Mouse (Mus musculus) thymus, adult 18-20 months (tissue): Measurements from ENCODE around the gene Dbp.
A peak's percentile ranks its signal among the peaks of the same experiment; 100 is the strongest.

Experiments used
- DNase-seq, 2 experiments: peaks; one replicate each; pipeline ENCODE4 v3.0.0; 2022; ENCODE audit warnings: mixed read lengths in 2 of 2

The Dbp gene

DNA sequence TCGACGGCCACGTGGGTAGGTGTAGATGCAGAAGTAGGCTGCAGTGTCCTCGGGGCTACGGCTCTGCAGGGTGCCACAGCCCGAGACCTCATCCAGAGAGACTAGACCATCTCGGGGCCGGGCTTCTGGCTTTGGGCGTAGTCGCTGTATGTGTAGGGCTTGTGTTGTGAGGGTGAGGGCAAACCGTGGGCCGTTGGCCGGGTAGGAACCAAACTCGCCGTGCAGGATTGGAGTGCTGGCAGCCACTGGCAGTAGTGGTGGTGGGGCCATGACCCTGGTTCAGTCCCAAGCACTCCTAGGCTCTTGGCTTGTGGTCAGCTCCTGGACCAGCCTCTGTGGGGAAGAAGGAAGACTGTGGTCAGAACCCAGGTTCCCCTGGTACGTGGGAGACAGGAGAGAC is 8.5 kb downstream of the Dbp start:
- no peak for DNase-seq

DNA sequence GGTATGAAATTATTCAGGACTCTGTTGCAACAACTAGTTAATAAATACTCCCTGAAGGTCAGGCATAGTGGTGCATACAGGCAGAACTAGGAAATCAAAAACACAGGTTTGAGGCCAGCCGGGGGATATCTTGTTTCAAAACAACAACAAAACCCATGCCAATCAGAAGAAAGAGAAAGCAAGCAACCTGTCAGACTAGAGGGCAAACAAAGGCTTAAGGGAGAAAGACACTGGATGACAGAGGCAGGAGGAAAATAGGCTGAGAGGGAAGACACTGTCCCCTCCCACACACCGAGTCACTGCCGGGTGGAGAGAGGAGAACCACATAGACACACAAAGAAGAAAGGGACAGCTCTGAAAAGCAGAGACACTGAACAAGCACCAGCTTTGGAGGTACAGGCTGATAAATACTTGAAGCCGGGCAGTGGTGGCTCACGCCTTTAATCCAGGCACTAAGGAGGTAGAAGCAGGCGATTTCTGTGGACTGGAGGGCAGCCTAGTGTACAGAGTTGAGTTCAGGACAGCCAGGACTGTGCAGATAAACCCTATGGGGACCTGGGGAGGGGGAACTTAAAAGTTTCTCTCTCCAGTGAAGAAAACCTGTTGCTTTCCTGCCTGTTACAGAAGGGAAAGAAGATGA is 9.1 kb downstream of the Dbp start:
- no peak for DNase-seq

DNA sequence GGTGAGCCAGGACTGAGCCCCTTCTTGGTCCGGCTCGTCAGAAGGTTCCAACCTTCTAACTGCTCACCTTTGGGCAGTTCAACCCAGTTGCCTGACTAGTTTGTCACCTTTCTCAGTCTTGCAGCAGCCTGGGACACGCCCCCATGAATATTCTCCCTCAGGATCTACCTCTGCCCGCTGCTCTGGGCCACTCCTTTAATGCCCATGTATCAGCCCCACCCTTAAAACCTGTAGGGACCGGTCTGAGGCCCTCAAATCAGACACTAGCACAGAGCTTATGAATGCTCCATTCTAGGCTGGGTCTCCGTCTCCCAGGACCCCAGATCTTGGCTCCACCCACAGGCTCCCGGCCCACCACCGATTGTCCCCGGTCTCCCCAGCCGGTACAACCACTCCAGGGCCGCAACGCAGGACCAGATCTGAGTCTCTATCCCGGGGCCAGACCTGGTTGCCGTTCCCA is 9.8 kb downstream of the Dbp start:
- no peak for DNase-seq

DNA sequence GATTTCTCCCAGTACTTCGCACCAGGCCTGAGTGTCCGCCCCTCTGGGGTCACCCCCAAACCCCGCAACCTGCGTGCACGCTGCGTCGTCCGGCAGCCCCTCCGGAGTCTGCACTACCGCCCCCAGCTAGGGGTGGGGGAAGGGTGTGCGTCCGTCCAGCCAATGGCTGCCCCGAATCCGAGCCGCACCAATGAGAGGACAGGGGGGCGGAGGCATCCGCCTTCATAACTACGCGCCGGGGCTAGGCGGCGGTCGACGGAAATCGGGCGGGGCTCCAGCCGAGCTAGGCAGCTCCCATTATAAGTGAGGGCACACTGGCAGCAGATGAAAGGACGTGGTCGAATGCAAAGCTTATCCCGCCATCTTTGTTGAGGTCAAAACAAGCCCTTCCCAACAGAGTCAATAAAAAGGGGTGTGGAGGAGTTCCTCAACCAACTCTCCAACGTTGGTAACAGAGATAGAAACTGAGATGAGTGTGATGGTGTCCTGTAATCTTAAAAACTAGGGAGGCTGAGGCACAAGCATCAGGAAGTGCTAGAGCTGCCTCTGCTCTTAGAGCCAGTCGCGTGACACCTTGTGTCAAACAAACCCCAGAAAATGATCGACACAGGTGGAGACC is 10.3 kb downstream of the Dbp start, which contains the start of gene Rpl18:
Rpl18 (plus strand) TSS at position 368 of the 619 bp plus-strand sequence.
- DNase-seq = peak; percentile 98

DNA sequence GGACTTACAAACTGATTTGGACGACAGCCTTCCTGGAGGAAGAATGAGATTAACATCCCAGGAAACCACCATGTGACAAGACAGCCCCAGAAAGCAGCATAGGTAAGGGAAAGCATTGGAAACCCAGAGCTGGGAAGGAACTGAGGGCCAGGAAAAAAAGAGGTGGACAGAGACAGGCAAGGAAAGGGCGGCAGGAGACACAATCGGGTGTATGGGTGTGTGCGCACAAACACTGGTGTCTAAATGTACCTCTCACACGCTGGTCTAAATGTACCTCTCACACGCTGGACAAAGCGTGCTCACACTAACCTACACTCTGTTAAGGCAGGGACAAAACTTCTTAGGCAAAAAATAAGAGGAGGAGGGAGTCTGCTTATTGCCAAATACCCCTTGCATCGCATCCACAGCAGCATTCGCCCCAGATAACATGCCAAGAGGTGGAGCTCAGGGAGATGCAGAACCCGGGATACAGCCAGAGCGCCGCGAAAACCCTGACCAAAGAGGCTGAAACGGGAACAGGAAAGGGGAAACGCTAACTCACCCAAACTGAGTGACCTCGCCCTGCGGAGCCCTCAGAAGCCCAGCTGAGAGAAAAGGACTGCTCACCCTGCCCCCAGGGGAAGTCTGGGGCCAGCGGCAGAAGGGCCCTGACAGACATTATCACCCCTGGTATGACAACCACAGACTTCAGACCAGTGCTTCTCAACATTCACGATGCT is 11.0 kb downstream of the Dbp start:
- DNase-seq = peak in 1 of 2 experiments; percentile 22

DNA sequence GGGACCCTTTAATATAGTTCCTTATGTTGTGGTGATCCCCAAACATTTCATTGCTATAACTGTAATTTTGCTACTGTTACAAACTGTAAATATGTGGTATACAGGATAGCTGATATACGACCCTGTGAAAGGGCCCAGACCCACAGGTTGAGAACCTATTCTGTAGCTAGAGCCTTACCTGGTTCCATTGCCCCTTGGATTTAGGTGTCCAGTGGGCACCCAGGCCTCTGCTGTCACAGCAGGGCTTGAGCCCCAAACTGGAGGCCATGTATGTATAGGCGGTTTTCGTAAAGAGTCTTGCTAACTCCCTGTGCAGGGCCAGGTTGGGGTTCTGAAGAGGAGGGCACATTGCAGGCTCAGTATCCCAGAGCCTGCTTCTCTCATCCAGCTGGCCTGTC is 11.6 kb downstream of the Dbp start:
- DNase-seq = no peak

DNA sequence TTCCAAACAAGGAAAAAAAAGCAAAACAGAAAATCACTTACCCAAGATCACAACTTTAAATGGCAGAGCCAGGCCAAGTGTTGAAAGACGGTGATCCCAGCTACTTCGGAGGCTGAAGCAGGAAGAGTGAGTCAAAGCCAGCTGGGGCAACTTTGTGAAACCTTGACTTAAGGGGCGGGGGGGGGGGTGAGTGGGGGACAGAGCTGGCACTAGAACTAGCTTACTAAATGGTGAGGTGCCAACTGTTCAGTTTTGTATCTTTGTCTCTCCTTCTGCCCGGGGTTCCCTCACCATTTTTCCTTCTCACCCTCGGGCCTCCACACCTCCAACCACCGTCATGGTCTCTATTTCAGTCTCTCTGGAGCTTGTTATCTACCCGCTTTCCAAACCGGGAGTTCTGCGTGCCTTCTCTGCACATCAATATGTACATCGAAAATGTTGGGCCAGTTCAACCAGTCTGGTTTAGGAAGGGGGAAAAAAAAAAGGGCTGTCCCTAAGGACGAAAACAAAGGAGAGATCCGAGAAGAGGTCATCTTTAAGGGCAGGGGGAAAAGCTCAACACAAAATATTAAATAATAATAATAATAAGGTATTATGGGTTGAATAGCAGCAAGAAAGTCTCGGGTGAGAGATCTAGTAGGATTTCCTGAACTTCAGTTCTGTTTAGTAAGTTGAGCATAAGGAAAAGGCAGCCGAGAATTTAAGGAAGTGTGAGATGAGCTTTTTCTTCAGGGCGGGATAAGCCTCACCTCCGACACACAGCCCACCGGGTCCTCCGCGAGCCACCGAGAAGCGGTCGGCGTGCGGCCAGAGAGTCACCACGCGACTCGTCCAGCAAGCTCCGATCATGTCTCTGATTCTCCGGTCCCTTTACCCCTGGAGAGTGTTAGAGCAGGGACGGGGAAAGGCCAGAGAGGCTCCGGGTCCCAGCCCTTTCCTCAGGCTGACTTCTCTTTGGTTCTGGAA is 12.3 kb downstream of the Dbp start:
- DNase-seq = no peak

DNA sequence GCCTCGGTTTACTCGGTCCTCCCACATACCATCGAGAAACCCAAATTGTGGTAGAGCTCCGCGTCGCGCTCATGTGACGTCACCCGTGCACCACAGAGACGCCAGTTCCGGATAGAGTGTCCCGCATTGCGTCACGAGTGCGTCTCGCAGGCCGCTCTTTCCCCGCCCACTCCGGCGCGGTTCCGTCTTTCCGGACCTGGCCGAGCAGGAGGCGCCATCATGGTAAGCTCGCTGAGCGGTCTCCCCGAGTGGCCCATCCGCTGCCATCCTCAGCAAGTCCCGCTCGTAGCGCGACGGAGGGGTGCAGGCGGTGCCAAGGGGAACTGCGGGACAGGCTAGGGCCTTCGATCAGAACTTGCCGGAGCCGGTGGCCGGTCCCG is 13.0 kb downstream of the Dbp start, which contains the start of gene Sphk2:
Sphk2 (minus strand) TSS at position 85 of the 380 bp plus-strand sequence.
- peak; percentile 95 to 96 for DNase-seq

DNA sequence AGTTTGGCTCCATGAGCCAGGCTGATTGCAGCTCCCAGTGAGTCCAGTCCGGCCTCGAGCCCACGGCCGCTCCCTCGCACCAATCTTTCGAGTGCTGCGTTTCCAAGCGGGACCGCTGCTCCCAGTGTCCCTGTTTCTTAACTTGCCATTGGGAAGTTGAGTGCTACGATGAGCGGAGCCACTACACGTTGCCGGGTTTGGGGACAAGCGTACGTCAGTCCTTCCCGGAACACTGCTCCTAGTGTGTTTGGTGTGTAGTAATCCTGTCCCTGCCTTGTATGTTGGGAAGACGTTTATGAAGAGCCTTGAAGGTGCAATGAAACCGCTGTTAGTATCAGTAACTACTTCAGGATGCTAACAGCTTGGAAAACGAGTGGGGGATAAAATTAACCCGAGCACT is 13.4 kb downstream of the Dbp start:
- DNase-seq = no peak

DNA sequence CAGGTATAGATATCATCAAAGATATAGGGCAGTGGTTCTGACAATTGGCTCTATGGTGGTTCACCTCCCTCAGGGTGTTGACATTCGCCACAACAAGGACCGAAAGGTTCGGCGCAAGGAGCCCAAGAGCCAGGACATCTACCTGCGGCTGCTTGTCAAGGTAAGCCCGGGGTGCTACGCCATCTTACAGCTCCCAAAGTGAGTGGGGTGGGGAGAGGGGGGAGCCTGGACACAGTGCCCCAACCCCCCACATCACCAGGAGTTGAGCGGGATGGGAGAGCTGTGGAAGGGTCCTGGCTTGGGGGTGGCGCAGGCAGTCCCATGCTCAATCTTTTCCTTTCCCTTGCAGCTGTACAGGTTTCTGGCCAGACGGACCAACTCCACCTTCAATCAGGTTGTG is 14.3 kb downstream of the Dbp start:
- no peak for DNase-seq

DNA sequence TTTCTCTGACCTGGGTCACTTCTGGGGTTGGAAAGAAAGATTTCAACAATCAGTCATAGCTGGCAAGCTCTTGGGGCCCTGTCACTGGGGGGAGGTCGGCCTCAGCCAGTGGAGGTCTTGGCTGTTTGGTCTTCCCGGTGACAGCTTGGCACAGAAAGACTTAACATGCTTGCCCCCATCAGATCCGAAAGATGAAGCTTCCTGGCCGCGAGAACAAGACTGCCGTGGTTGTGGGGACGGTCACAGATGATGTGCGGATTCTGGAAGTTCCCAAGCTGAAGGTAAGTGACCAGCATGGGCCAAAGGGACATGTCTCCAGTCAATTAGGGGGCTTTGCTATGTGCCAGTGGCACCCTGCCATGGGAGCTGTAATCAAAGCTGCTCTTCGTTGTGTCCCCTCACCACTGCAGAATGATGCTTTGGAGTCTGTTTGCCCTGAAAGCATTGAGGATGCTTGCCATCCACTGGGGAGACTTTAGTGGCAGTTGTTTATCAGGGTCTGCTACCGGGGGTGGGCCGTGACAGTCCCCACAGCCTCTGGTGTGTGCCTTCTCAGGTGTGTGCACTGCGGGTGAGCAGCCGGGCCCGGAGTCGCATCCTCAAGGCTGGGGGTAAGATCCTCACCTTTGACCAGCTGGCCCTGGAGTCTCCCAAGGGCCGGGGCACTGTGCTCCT is 15.0 kb downstream of the Dbp start:
- no peak for DNase-seq

DNA sequence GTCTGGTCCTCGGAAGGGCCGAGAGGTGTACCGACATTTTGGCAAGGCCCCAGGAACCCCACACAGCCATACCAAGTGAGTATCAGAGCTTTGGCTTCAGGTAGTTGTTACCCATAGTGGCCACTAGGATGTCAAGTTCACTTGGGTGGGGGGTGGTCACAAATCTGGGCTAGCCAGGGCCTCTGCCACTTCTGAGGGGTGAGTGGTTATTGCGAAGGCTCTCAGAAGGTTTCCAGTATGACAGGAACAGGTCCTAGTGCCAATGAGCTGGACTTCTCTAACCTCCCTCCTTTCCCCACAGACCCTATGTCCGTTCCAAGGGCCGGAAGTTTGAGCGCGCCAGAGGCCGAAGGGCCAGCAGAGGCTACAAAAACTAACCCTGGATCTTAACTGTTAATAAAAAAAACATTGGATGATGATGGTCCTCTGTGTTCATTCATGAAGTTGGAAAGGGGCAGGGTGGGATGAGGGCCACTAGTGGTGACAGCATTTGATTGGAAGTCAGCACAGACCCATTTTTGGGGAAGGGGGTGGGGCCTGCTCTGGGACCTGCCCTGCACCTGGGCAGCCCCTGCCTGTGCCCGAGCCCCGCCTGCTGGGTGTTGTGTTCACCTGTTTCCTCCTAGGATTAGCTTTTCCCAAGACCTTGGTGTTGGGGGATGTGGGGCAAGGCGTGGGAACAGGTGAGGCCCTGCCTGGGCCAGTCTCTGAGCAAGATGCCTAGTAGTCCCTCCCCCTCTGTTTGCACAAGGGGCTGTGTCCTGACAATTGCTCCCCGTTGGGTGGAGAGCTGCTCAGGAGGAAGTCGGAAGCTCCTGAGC is 15.7 kb downstream of the Dbp start, which contains the start of gene Fam83e:
Fam83e (plus strand) TSS at position 800 of the 821 bp plus-strand sequence.
- no peak for DNase-seq

DNA sequence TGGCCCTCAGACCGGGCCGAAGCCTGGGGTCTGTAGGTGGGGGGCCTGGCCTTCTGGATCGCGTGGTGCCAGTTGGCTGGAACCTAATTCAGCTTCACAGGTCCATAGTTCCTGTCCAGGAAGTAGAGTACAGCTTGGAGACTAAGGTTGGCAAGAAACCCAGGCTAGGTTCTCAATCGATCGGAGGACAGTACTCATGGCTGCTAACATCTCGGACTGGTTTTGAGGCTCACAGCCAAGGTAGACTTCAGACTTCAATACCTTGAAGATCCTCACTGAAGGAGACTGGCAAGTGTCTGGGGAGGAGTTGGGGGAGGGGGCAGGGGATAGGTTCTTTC is 16.3 kb downstream of the Dbp start:
- DNase-seq = no peak

DNA sequence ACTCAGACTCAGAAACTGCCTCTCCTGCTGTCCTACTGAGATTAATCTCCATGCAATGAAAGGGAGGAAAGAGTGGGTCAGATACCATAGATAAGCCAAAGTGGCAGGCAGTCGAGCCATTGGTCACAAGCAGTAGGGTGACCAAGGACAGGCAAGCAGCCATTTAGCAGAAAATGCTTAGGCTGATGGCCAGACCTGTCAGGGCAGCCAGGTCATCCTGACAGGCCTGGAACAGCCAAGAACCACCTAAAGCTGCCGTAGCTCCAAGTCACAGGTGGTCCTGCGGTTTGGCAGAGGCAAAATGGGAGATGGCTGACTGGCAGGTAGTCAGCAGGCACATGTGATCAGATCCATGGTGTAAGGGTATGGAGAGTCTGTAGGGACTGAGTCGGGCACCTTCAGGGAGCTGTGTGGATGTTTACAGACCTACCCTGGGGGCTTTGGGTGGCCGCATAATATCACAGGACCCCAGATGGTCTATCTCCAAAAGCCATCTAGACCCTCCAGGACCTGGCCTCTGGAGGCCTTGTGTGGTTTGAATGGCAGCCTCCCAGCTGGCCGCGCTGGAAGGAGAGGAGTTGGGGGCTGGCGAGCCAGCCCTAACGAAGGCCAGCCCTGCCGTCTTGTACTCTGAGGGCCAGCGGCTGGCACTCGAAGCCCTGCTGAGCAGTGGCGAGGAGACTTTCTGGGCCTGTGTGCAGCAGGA is 16.9 kb downstream of the Dbp start:
- no peak for DNase-seq

DNA sequence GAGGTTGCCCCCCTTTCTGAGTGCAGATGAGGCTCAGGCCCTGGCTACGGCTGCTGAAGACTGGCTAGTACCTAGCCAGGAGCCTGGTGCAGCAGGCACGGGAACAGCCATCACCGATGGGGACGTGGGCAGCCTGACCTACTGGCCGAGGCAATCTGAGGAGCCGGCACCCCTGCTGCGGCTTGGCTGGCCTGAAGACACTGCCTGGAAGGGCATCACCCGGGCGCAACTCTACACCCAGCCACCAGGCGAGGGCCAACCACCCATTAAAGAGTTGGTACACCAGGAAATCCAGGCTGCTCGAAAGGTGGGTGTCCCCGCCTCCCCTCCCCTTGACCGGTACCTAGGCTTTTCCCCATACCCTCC is 17.4 kb downstream of the Dbp start:
- no peak for DNase-seq

DNA sequence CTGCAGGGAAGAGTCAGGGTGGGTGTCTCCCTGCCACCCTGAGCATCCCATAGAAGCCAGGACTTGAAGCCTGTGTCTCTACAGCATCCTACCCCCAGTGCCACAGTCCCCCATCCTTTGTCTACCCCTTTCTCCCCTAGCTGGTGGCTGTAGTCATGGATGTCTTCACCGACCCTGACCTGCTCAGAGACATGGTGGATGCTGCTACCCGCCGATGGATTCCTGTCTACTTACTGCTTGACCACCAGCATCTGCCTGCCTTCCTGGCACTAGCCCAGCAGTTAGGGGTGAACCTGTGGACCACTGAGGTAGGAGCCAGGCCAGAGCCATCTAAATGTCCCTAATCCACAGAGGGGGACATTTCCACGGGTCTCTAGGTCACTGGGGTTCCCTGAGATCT is 18.4 kb downstream of the Dbp start:
- no peak for DNase-seq

DNA sequence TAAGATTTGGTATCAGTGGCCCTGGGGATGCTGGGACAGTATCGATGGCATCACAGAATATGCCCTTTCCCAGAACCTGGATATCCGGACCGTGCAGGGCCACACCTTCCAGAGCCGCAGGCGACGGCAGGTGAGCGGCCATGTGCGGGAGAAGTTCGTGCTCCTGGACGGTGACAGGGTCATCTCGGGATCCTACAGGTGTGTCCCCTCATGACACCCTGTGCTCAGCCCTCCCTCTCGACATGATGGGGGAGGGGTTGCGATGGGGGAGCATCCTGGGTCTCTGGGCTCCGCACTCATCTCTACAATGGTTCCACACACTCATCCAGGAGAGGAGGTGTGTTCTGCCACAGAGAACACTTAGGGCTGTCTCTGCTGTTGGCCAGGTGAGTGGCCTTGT is 18.9 kb downstream of the Dbp start:
- DNase-seq = no peak

DNA sequence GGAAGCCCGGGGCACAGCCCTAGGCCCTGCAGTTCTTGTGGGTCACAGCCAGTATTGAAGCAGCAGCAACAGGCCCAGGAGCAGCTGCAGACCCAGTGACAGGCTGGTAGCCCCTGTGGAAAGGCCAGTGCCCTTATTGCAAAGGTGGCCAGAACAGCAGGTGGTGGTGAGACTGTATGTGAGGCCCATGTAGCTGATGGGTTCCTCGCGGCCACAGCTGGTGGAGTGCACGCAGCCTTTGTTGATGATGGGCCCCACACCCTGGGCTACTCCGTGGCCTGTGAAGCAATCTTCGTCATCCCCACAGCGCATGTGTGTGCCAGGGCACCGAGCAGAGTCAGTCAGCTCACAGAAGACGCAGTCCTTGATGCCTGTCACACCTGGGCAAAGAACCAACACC is 20.3 kb downstream of the Dbp start:
- DNase-seq = no peak

DNA sequence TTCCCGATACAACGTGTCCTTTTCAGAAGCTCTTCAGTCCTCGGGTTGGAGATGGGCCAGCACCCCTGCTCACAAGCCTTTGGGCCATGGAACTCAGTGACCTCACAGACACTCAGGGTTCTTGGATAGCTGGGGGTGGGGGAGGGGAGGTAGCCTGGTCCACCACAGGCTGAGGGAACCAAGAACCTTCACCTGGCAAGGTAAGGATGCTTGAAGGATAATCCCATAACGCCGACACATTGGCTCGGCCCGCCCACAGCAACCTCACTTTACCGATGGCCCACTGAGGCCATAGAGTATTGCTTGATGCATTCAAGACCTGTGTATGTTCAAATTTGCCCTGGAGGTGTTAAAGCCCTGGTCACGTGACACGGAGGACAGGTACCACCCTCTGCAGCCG is 20.8 kb downstream of the Dbp start, which contains the start of gene Spaca4:
Spaca4 (minus strand) TSS at position 101 of the 400 bp plus-strand sequence.
- DNase-seq = no peak

DNA sequence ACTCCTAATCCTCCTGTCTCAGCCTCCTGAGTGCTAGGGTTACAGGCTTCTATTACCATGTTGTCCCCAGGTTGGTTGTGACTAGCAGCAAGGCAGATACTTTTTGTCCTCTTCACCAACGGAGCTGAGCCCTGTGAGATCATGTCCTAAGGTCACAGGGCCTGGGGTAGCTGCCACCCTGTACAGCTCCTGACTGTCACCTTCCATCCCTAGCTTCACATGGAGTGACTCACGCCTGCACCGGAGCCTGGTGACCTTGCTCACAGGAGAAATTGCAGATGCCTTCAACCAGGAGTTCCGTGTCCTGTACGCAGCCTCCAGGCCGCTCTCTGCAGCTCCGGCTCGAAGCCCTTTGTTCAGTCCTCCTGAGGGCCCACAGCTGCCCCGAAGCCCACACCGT is 21.5 kb downstream of the Dbp start:
- DNase-seq = no peak

DNA sequence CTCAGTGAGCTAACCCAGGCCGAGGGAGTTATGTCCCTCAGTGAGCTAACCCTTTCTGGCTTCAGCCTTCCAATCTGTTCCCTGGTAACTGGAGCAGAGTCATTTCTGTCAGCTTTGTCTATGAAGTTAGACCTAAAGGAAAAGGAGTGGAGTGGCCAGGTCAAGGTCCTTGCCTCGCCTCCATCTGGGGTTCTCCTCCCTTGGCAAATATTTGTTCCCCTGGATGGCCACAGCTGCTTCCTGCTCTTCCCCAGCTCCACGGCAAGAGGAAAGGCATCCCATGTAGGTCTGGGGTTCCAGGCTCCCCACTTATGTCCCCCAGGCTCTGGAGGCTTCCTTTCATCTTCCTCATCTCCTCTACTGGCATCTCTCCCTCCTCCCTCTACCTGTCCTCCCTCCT is 22.7 kb downstream of the Dbp start:
- no peak for DNase-seq
